Mouse (Mus musculus): ENCODE measurements around the gene Kcnh4.

DNA sequence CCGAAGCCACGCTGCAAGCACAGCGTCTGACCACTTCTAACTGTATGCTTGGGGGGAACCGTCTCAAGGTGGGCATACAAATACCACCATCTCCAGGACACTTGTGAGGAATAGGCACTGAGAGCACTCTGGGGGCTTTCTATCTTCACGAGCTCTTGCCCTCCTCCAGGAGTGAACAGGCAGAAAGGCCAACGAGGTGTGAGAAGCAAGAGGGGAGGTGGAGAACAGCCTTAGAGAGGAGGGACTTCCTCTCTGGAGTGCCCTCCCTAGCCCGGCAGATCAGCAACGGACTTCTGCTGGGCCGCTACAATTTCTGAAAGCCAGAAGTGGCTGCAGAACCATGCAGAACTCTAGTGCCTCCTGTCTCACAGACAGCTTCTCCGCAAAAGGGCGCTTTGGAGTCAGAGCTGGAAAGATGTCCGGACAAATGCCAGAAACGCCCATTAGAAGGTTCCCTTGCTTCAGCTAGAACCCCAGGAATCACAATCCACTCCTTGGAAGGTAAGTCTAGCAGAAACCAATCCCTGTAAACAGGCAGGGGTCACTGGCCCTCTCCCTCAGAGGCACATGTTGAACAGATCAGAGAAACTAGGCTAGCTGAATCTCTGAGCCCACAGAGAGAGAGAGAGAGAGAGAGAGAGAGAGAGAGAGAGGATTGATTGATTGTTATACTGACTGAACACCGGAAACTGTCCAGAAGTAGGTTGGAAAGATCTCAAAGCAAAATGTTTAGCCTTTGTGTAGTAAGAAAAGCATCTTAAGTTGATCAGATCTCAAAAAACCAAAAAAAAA is 23.6 kb downstream of the Kcnh4 start:
- TF ChIP-seq EP300 (IDR thresholded peaks at IDR 0.05; ENCODE audit: insufficient read depth, low read depth, low read length) = no peak
- 0 out of 2 replicates have a peak, but pooled peaks have one; percentile 36 for TF ChIP-seq POLR2A (IDR thresholded peaks at IDR 0.05; ENCODE audit: insufficient read depth, low read depth, low read length)
